Mouse (Mus musculus) embryo, embryonic 10 days (tissue): ENCODE measurements around the gene Ptprj.
A peak's percentile ranks its signal among the peaks of the same experiment; 100 is the strongest.
"Not testable (repeated sequence)": the region's sequence is repeated elsewhere in the genome, so short reads cannot be mapped to it uniquely, and the experiment has no call there.

ENCODE experiments used
- DNase-seq: peaks from one replicate; pipeline ENCODE4 v3.0.0-alpha.2; 2015; ENCODE audit warnings: low spot score

Gene Ptprj

DNA sequence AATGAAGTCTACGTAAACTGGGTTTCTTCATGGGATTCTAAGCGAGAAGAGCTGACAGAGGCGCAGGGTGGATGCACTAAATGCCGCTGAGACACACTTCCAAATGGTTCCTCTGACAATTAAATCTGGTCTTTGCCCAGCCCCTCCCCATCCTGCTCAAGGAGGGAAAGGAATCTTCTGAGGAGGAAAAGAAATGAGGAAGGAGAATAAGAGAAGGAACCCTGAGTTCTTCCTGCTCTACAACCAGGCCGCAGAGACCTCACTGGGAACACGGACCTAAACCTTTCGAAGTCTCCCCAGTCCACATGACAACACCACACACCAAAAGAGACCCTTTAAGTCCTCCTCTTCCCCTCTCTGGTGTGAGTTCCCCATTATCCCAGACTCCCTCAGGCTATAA, 101.9 kb downstream of the Ptprj start:
- no peak for DNase-seq

DNA sequence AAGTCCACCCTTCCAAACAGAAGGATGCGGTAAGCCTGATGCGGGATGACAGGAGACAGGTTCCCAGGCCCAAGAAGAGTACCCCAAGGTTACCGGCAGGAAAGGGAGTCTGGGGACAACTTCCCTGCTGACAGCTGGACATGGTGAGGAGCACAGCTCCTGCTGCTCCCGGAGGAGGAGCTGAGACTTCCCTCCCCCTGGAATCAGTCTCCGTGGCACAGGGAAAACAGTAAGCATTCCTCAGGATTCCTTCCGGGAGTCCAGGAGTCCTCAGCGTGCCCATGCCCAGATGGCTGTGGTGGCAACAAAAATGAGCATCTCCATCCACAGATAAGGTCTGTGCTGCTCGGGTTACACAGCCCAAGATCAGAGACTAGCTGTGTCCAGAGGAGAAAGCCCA, 102.8 kb downstream of the Ptprj start:
- peak; percentile 15 for DNase-seq

DNA sequence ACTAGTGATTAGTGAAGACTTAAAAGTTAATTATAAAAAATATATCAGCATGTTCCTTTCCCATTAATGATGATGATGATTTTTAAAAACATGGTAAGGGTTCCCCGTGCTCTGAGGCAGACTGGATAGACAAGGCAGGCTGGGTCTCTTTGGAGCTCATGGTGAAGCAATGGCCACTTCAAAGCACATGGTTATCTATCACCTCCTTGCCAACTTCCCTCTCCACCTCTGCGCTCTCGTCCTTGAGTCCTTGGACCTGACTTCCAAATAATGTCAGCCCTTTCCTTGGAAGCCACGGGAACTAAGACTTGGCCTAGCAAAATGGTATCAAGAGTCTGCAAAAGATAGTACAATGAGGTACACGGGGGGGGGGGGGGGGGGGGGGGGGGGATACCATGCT, 103.7 kb downstream of the Ptprj start:
- no peak for DNase-seq

DNA sequence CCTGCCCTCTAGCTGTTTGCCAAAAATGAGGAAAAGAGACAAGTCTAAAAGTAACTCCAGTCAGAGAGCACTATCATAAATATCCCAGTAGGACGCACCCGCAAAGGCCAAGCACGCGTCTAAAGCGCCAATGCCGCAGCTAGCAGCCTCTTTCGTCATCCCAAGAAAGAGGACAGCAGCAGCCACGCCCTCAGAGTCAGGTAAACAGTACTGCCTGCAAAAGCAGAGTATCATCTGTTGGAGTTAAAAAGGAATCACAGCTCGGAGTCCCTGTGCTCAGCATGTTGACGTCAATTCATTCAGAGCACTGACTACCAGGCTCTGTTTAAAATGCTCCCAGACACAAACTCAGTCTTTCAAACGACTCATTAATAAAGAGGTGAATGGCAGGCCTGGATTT, 104.1 kb downstream of the Ptprj start:
- DNase-seq = no peak

GRCm38 (mm10) chr2:90474593-90475405, 105.6 kb downstream of the Ptprj start:
- peak; percentile 94 for DNase-seq

DNA sequence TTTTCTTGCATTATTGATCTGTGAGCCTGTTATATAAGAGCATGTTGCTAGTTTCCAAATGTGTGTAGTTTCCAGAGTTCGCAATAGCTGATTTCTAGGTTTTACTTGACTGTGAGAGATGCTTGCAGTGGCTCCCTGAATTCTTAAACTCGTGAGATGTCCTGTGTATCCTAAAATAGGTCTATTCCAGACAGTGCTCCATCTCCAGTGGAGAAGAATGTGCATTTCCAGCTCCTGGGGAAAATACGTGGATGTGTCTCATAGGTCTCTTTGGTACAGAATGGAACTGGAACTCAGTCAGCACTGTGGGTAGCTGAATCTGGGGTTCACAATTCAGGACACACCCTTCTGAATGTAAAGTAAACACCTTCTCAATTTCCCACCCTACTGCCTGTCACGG, 107.7 kb downstream of the Ptprj start:
- no peak for DNase-seq

- DNase-seq = no peak
Measured at GRCm38 (mm10) chr2:90470122-90470521, 110.3 kb downstream of the Ptprj start.

DNA sequence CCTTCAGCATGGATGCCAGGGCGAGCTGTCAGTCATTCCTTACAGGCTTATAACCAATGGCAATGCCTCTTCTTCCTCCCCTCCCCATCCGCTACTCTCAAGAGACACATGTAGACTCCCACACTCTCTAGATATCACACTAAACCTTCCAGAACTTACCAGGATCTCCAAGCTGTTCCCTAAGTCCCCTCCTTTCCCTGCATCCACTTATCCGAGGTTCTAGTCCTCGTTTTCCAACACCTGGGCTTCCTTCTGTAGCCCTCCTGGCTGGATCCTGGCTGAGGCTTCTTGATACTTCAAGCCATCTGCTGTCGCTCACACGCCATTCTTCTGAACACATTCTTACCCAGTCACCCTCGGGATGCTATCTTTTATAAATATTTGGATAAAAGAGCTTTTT, 114.0 kb downstream of the Ptprj start:
- no peak for DNase-seq

DNA sequence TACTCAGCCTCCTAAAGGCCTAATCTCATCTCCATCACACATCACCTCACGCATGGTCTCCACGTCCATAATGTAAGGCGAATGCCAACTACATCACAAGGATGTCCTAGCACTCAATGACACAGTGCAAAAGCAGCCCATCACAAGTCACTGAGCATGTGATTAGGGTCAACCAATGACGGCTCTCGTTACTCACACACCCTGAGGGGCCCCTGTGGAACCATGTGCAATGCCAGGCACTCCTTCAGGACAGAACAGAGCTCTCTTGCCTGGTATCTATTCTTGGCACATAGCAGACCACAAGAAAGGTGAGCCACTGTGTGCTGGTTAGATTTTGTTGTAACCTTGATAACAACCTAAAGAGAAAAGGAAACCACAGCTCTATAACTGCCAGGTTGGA, 116.7 kb downstream of the Ptprj start:
- no peak for DNase-seq

- no peak for DNase-seq
Measured at GRCm38 (mm10) chr2:90462252-90462651, 118.2 kb downstream of the Ptprj start.

DNA sequence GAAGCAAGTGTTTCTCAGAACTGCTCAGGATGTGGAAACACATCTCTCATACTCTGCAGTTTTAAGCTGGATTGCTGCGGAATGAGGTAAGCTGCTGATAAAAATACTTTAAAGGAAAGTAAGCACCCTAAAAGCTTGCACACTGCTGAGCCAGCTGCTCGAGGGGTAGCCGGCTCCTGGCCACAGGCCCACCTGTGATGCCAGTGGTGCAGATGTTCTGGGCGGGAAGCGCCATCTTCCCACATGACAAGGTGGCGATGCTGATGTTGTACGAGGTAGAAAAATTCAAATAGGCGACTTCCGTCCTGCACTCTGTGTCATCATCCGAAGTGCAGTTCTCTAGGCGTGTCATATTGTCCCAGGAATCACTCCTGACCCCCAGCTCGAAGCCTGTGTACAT, 122.5 kb downstream of the Ptprj start:
- DNase-seq = no peak

GRCm38 (mm10) chr2:90452380-90452779, 128.1 kb downstream of the Ptprj start:
- DNase-seq = no peak

- no peak for DNase-seq
Measured at GRCm38 (mm10) chr2:90448967-90449740, 131.3 kb downstream of the Ptprj start.

DNA sequence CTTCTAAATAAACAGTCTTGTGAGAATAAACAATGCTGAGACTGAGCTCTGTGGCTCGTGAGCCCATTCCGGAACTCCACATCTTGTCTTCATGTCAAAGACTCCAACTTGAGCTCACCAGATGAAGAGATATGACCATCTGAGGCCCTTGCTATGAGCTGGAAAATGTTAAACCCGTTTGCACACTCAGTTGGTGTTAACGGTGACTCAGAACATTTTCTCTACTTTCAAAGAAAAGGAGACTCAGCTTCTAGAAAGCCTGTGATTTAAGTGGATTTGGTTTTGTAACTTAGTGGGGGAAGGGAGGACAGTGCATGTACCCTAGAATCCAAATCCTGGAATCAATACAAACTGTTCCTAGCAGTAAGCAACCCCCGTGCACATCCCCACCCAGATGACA, 136.6 kb downstream of the Ptprj start:
- no peak for DNase-seq

DNA sequence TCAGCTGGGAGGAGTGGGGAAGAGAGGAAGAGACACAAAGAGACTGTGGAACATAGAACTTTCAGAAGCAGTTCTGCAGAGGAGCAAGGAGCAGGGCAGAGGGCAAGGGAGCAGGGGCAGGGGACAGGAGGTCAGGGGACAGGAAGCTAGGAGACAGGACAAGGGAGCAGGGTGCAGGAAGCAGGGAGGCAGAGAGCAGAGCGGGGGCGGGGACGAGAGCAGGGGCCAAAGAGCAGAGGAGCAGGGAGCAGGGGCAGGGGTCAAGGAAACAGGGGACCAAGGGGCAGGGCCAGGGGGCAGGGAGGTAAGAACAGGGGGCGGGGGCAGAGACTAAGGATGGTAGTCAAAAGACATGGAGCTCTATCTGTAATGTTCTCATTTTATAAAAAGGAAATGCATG, 138.6 kb downstream of the Ptprj start:
- DNase-seq = not testable (repeated sequence)

GRCm38 (mm10) chr2:90440169-90440568, 140.3 kb downstream of the Ptprj start:
- DNase-seq = not testable (repeated sequence)

- not testable (repeated sequence) for DNase-seq
Measured at GRCm38 (mm10) chr2:90437453-90437852, 143.0 kb downstream of the Ptprj start.

- DNase-seq = not testable (repeated sequence)
Measured at GRCm38 (mm10) chr2:90429782-90430181, 150.7 kb downstream of the Ptprj start.

DNA sequence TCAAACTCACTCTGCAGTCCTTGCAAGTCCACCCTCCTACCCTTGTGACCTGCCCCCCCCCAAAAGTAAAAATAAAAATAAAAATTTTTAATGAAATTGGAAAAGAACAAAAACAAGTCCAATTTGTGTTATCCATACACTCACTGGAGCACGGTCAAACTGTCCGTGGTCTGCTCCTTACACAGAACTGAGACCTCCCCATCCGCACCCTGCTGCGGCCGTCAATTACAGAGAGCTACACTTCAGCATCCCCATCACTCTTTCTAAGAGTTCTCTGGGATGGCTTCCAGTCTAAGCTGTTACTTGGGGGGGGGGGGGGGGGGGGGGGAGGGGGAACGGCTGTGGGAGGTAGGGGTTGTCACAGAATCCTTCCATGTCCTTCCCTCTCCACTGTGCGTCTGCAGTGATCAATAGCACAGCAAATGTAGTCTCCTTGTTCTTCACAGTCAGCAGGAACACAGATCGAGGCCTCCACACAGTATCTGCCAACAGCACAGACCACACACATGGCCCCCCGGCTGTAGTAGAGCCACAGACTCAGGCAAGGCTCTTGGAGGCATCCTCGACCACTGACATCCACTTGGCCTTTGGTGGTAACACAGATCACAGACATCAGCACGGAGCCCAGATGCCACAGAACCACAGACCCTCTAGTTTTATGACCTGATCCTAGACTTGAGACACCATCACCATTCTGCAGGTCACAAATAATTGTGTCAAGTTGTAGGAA, 151.3 kb downstream of the Ptprj start:
- DNase-seq = not testable (repeated sequence)

GRCm38 (mm10) chr2:90424937-90425336, 155.5 kb downstream of the Ptprj start:
- DNase-seq = not testable (repeated sequence)

- not testable (repeated sequence) for DNase-seq
Measured at GRCm38 (mm10) chr2:90422282-90422681, 158.2 kb downstream of the Ptprj start.

DNA sequence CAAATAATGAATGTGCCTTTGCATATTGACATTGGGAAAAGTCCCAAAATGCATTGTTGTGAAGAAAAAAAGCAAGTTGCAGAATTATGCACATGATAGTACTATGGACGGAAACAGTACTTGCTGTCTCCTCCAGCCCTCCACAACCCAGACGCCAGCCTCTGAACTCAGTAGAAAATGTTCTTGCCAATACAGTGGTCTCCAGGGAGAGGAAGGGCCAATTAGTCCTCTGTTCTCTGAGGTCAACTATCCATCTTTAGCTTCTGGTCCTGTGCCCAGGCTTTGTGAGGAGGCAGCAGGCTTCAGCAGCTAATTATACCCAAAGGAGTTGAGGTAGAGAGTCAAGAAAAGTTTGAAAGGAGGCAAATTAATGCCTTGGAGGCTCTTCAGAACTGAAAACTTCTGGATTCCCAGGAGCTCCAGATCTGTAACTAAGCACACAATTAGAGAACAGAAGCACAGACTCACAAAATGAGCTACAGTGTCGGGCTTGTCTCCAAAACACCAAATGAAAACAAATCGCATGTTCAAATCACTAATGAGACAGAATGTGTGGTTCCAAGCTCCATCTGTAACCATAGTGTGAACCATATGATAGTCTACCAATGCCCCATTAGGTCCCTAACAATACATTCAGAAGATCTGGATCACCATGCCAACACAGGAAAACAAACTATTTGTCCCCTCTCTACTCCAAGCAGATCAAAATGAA, 166.2 kb downstream of the Ptprj start:
- not testable (repeated sequence) for DNase-seq
